Mouse (Mus musculus) intestine, embryonic 14.5 days (tissue): ENCODE data around the gene Ppig. TPM values are rescaled to one million over a fixed set of nuclear protein-coding genes. Genes with fewer than 3 reads are reported as not detected.
A peak's percentile ranks its signal among the peaks of the same experiment; 100 is the strongest.
"Not testable (repeated sequence)": the region's sequence is repeated elsewhere in the genome, so short reads cannot be mapped to it uniquely, and the experiment has no call there.

Experiments used
- ATAC-seq: fragments of 200-750 bp; cut with Nextera tagmentation; replicated peaks from 2 replicates; pipeline ENCODE4 v1.8.0; 2017; ENCODE audit warnings: low read depth, moderate number of reproducible peaks, moderate TSS enrichment, moderate library complexity; ENCODE audit not compliant: low FRiP score, low TSS enrichment
- DNase-seq: peaks from one replicate; pipeline ENCODE4 v3.0.0-alpha.2; 2018; ENCODE audit warnings: low spot score
- H3K27ac ChIP-seq: fragments of 300-500 bp; sonication (generic); 2 replicates; pipeline ENCODE4 v1.5.1; 2014; ENCODE audit warnings: low read depth, mild to moderate bottlenecking, control low read depth
- H3K27me3 ChIP-seq: fragments of 300-500 bp; sonication (generic); replicated peaks from 2 replicates; pipeline ENCODE4 v1.6.1; 2014; ENCODE audit warnings: low read length, control low read depth; ENCODE audit not compliant: control insufficient read depth, insufficient read depth
- H3K36me3 ChIP-seq: fragments of 300-500 bp; sonication (generic); 2 replicates; pipeline ENCODE4 v1.6.1; 2014; ENCODE audit warnings: low read length, control low read depth; ENCODE audit not compliant: control insufficient read depth, insufficient read depth
- H3K4me1 ChIP-seq: fragments of 300-500 bp; sonication (generic); replicated peaks from 2 replicates; pipeline ENCODE4 v1.6.1; 2014; ENCODE audit warnings: low read length, control low read depth, mixed read lengths; ENCODE audit not compliant: control insufficient read depth, insufficient read depth
- H3K4me2 ChIP-seq: fragments of 300-500 bp; sonication (generic); 2 replicates; pipeline ENCODE4 v1.6.1; 2014; ENCODE audit warnings: low read length
- H3K4me3 ChIP-seq: fragments of 300-500 bp; sonication (generic); 2 replicates; pipeline ENCODE4 v1.5.1; 2014; ENCODE audit warnings: low read depth, low read length, control low read depth, mixed read lengths
- H3K9ac ChIP-seq: fragments of 300-500 bp; sonication (generic); 2 replicates; pipeline ENCODE4 v1.6.1; 2014; ENCODE audit warnings: mild to moderate bottlenecking, low read length
- H3K9me3 ChIP-seq: fragments of 300-500 bp; sonication (generic); 2 replicates; pipeline ENCODE4 v1.6.1; 2016; ENCODE audit warnings: low read length, control low read depth; ENCODE audit not compliant: control insufficient read depth
- WGBS: fragments of 180-500 bp; shearing (Covaris S2); extraction: QIAGEN DNeasy Blood & Tissue Kit; methylation state at CpG from one replicate; pipeline ENCODE4 v1.1.7; 2014; 5-methylcytosine and 5-hydroxymethylcytosine counted together
- polyA plus RNA-seq: library from polyadenylated mRNA; unstranded; fragments of >200 nt; fragmentation: Nextera tagmentation; extraction: Ambion mirVana; gene quantifications from 2 replicates; pipeline ENCODE4 v1.2.1, GENCODE M21; 2014

The Ppig gene
- polyA plus RNA-seq = 100 and 115 TPM in 2 replicates

DNA sequence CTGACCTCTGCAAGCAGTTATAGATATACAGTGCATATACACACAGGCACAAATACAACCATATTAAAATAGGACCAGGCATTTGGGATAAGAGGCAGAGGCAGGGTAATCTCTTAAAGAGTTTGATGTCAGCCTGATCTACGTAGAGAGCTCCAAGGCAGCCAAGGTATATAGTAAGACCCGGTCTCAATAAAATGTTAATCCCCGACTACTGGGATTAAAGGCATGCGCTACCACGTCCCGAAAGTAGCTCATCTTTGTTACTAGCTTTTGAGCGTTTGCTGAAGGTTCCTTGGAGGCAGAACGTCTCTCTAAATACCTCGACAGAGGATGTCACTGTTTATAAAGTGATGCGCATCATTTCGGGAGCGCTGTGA, at the start of gene Ppig:
Gene Ppig (plus strand): TSS at position 273 of the 377 bp plus-strand sequence.
- Histone ChIP-seq H3K9me3 (no peaks in the 10 kb centered on the region), H3K9ac (peak within 1 kb of the TSS; percentile 86), H3K27ac (peak within 1 kb of the TSS; percentile 91), H3K4me3 (peak within 1 kb of the TSS; percentile 96), H3K27me3 (no peaks in the 10 kb centered on the region; the same call in 1 of the 2 replicates), H3K4me1 (peaks cover 7% of the 10 kb centered on the region), H3K36me3 (no peaks in the 10 kb centered on the region), H3K4me2 (peak within 1 kb of the TSS; percentile 76)
- DNase-seq (no peak), ATAC-seq (peak; percentile 26)
- WGBS = 5% methylated on average over 12 of the region's 12 CpGs

- H3K9ac ChIP-seq = no peak overlapping the region
- H3K36me3 ChIP-seq = 0 out of 2 replicates have a peak, but pooled peaks cover 3% of the 10 kb centered on the region
- no peaks in the 10 kb centered on the region for H3K4me1 ChIP-seq
- no peak for ATAC-seq
- no peak for DNase-seq
- H3K9me3 ChIP-seq = no peaks in the 10 kb centered on the region
- no peaks in the 10 kb centered on the region for H3K27me3 ChIP-seq
- H3K4me2 ChIP-seq = no peak overlapping the region
- no peak overlapping the region for H3K4me3 ChIP-seq
- WGBS = 74% methylated on average over 5 of the region's 5 CpGs
- H3K27ac ChIP-seq = no peak overlapping the region
Observed at GRCm38 (mm10) chr2:69673723-69674122, 48.6 kb upstream of the Ppig start.

DNA sequence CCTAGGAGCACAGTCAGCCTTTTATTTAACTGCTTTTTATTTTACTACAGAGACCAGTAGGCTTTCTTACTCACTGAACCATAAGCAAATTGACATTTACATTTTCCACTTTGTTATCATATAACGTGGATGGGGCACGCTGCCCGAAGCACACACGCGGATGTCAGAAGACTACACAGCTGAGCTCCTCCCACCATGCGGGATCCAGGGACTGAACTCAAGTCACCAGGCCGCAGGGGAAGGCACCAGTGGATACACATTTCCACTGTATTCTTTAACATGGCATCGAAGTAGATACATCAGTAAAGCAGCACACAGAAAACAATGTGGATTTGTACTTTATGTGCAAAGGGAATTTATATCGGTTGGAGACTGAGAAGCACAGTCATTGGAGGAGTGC, 47.1 kb upstream of the Ppig start:
- Histone ChIP-seq H3K9ac (no peak overlapping the region), H3K36me3 (0 out of 2 replicates have a peak, but pooled peaks cover 3% of the 10 kb centered on the region), H3K4me2 (no peak overlapping the region), H3K9me3 (no peaks in the 10 kb centered on the region), H3K27ac (no peak overlapping the region), H3K4me1 (no peaks in the 10 kb centered on the region), H3K27me3 (no peaks in the 10 kb centered on the region), H3K4me3 (no peak overlapping the region)
- 89% methylated on average over 9 of the region's 9 CpGs for WGBS
- ATAC-seq (no peak), DNase-seq (no peak)

- DNase-seq = no peak
- 66% methylated on average over 2 of the region's 2 CpGs for WGBS
- ATAC-seq = no peak
- Histone ChIP-seq H3K4me2 (no peak overlapping the region), H3K4me3 (no peak overlapping the region), H3K27me3 (no peaks in the 10 kb centered on the region), H3K27ac (no peak overlapping the region), H3K36me3 (0 out of 2 replicates have a peak, but pooled peaks cover 3% of the 10 kb centered on the region), H3K9ac (no peak overlapping the region), H3K9me3 (no peaks in the 10 kb centered on the region), H3K4me1 (no peaks in the 10 kb centered on the region)
Observed at GRCm38 (mm10) chr2:69676713-69677112, 45.6 kb upstream of the Ppig start.

DNA sequence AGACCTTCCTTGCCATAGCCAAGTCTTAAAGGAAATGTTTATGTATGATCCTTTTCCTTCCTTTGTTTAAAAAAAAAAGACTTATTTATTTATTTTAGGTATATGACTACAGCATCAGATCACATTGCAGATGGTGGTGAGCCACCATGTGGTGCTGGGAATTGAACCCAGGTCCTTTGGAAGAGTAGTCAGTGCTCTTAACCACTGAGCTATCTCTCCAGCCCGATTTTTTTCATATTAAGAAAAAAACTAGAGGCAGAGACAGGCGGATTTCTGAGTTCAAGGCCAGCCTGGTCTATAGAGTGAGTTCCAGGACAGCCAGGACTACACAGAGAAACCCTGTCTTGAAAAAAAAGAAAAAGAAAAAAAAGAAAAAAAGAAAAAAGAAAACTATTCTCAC, 45.1 kb upstream of the Ppig start:
- WGBS = 89% methylated on average over 2 of the region's 2 CpGs
- not testable (repeated sequence) for DNase-seq, ATAC-seq

DNA sequence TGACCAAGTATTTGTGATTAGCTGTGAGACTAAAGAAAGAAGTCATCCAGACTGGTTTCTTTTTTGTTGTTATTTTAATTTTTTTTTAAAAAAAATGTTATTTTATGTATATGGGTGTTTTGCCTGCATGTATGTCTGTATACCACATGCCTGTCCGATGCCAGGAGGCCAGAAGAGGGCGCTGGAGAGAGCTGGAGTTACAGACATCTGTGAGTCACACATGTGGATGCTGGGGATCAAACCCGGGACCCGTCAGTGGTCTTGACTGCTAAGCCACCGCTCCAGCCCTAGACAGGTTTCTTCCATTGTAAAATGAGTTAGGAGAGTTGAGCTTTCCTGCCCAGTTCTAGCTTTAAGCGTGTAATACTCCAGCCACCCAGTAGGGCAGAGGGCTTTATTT, 42.4 kb upstream of the Ppig start:
- no peak for ATAC-seq
- Histone ChIP-seq H3K9ac (no peak overlapping the region), H3K4me2 (no peak overlapping the region), H3K4me3 (no peak overlapping the region), H3K27me3 (no peaks in the 10 kb centered on the region), H3K36me3 (0 out of 2 replicates have a peak, but pooled peaks cover 3% of the 10 kb centered on the region), H3K4me1 (no peaks in the 10 kb centered on the region), H3K9me3 (no peaks in the 10 kb centered on the region), H3K27ac (no peak overlapping the region)
- no peak for DNase-seq
- 60% methylated on average over 6 of the region's 6 CpGs for WGBS

More for the DNA sequence above, 45.1 kb upstream of the Ppig start:
- not testable (repeated sequence) for H3K9me3 ChIP-seq, H3K9ac ChIP-seq, H3K4me3 ChIP-seq, H3K27me3 ChIP-seq, H3K4me1 ChIP-seq, H3K4me2 ChIP-seq, H3K27ac ChIP-seq, H3K36me3 ChIP-seq

- Histone ChIP-seq H3K9ac (no peak overlapping the region), H3K4me2 (no peak overlapping the region), H3K27me3 (no peaks in the 10 kb centered on the region), H3K4me1 (no peaks in the 10 kb centered on the region), H3K36me3 (0 out of 2 replicates have a peak, but pooled peaks cover 6% of the 10 kb centered on the region), H3K4me3 (no peak overlapping the region), H3K9me3 (no peaks in the 10 kb centered on the region), H3K27ac (no peak overlapping the region)
- DNase-seq = no peak
- no peak for ATAC-seq
- 90% methylated on average over 4 of the region's 4 CpGs for WGBS
Observed at GRCm38 (mm10) chr2:69681931-69682330, 40.4 kb upstream of the Ppig start.

- H3K4me2 ChIP-seq = no peak overlapping the region
- WGBS = 84% methylated on average over 13 of the region's 13 CpGs
- DNase-seq (no peak), ATAC-seq (no peak)
- no peaks in the 10 kb centered on the region for H3K9me3 ChIP-seq
- no peak overlapping the region for H3K27ac ChIP-seq
- no peak overlapping the region for H3K9ac ChIP-seq
- no peaks in the 10 kb centered on the region for H3K4me1 ChIP-seq
- no peak overlapping the region for H3K4me3 ChIP-seq
- no peaks in the 10 kb centered on the region for H3K27me3 ChIP-seq
- peaks cover 13% of the 10 kb centered on the region; the same call in 1 of the 2 replicates for H3K36me3 ChIP-seq
Observed at GRCm38 (mm10) chr2:69683036-69683805, 39.1 kb upstream of the Ppig start.

DNA sequence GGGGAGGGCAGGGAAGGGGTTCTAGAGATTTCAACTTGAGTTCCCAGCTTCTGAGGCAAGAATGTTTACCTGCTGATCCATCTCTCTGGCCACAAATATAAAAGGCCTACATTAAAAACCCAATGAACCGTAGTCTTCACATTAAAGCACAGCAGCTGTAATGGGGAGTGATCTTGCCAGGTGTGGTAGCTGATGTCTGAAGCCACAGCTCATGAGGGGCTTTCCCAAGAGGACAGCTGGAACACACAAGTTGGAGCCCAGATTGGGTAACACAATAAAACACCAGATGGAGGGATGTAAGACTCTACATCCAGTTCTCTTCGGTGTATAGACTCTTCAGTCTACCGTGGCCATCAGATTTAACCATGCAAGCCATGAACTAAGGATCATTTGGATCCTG, 37.9 kb upstream of the Ppig start:
- peaks cover 17% of the 10 kb centered on the region; the same call in 1 of the 2 replicates for H3K36me3 ChIP-seq
- no peak overlapping the region for H3K9ac ChIP-seq
- H3K27me3 ChIP-seq = no peaks in the 10 kb centered on the region
- H3K27ac ChIP-seq = no peak overlapping the region
- no peak overlapping the region for H3K4me2 ChIP-seq
- H3K4me1 ChIP-seq = no peaks in the 10 kb centered on the region
- DNase-seq (no peak), ATAC-seq (no peak)
- WGBS = 94% methylated on average over 3 of the region's 3 CpGs
- H3K9me3 ChIP-seq = no peaks in the 10 kb centered on the region
- H3K4me3 ChIP-seq = no peak overlapping the region
